Mouse (Mus musculus): ENCODE measurements around the gene Olfr726. TPM values are rescaled to one million over a fixed set of nuclear protein-coding genes. Genes with fewer than 3 reads are reported as not detected.

Olfr726 gene
- polyA plus RNA-seq (2011; ENCODE audit: insufficient read depth, insufficient read length, low replicate concordance, missing spikeins), result not detected in 2 replicates

DNA sequence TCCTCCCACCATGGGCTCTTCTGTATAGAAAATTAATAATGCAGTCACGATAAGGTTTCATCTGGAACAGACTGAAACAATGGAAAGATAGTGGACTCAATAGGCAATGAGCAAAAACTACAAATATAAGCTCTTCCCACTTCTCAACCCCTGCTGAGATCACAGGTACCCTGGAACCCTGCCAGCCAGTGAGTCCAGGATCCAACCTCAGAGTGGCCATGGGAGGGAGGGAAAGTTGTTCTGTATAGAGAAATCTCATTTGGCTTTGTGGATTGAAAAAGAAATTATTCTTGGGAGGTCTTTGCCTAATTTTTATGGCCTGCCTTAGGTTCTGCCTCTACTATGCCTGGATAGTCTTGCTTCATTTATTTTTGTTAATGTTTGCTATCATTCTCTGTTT is at the start of gene Olfr726:
Olfr726 (minus strand) TSS at position 101 of the 400 bp plus-strand sequence.
- 47% methylated on average over 1 of the region's 1 CpGs for WGBS
- Histone ChIP-seq H3K27ac (ENCODE audit: control insufficient read depth, insufficient read depth, low read depth, low read length, poor library complexity) (no peak within 1 kb of the TSS), H3K4me3 (replicated peaks; ENCODE audit: control insufficient read depth, low read depth, low read length) (no peak within 1 kb of the TSS), H3K4me1 (ENCODE audit: control insufficient read depth, insufficient read depth, low read length) (no peaks in the 10 kb centered on the region)
- TF ChIP-seq CTCF (IDR thresholded peaks at IDR 0.05; ENCODE audit: control insufficient read depth, insufficient read depth, low read length) (no peak), POLR2A (IDR thresholded peaks at IDR 0.05; ENCODE audit: borderline replicate concordance, control insufficient read depth, low read depth, low read length) (no peak)

DNA sequence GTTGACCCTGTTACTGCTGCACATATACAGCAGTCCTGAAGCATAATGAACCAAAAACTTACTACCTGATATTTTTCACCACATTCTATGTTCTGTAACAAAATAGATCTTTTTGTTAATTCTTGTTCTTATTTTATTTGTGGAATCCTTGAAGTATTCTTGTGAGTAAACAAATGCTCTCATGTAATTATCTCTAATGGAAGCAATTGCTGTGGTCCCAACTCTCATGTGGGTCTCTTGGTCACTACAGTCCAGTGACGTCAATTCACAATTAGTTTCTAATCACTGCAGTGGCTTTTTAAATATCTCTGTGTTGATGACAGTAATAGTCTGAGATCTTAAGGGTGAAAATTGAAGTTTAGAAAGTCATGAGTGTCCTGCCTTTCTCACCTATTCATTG is 32.1 kb upstream of the Olfr726 start, which contains the start of gene Olfr727:
Olfr727 (plus strand) TSS at position 301 of the 400 bp plus-strand sequence.
- Histone ChIP-seq H3K27ac (ENCODE audit: control insufficient read depth, insufficient read depth, low read depth, low read length, poor library complexity) (no peak within 1 kb of the TSS), H3K4me3 (replicated peaks; ENCODE audit: control insufficient read depth, low read depth, low read length) (no peak within 1 kb of the TSS), H3K4me1 (ENCODE audit: control insufficient read depth, insufficient read depth, low read length) (no peaks in the 10 kb centered on the region)
- TF ChIP-seq POLR2A (IDR thresholded peaks at IDR 0.05; ENCODE audit: borderline replicate concordance, control insufficient read depth, low read depth, low read length), result no peak
- TF ChIP-seq CTCF (IDR thresholded peaks at IDR 0.05; ENCODE audit: control insufficient read depth, insufficient read depth, low read length), result no peak
- WGBS, result 84% methylated on average over 1 of the region's 1 CpGs

- WGBS, result 0% methylated on average over 4 of the region's 4 CpGs
- Histone ChIP-seq H3K27ac (ENCODE audit: control insufficient read depth, insufficient read depth, low read depth, low read length, poor library complexity) (no peak overlapping the region), H3K4me3 (replicated peaks; ENCODE audit: control insufficient read depth, low read depth, low read length) (no peak overlapping the region), H3K4me1 (ENCODE audit: control insufficient read depth, insufficient read depth, low read length) (no peaks in the 10 kb centered on the region)
- TF ChIP-seq CTCF (IDR thresholded peaks at IDR 0.05; ENCODE audit: control insufficient read depth, insufficient read depth, low read length) (no peak), POLR2A (IDR thresholded peaks at IDR 0.05; ENCODE audit: borderline replicate concordance, control insufficient read depth, low read depth, low read length) (no peak)
These were observed 28.0 kb downstream of the Olfr726 start for GRCm38 (mm10) chr14:50062733-50063104.

DNA sequence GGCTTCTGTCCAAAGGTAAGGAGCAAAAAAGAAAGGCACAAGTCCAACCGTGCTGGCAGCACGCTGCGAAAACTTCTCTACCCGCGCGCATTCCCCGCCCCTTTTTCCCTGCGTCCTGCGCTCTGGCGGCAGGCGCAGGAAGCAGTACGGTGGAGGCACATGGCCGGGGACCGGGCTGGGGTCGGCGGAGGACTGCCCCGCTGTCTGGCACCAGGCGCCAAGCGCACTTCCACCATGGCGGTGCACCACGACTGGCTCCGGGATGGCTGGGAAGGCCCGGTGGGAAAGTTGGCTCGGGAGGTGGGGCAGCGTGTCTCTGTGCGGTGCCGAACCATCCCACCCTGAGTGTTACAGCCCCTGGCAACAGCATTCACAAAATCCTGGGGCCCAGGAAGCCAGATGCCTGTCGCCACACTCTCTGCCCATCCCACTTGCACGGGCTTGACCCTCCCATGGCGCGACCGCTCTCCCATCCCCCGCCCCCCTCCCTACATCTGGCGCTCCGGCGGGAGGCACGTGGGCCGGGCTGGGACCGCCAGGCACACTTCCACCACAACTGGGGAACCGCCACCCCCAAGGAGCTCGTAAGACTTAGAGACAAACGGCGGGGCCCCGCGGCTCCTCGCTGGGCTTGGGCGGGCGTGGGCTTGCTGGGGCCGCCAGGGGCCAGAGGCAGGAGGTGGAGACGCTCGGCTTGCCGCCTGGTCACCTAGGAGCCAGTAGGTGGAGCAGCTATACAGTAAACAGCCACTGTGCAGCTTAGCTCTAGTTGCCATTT is 28.6 kb downstream of the Olfr726 start:
- no peak overlapping the region; the same call in 1 of the 2 replicates for H3K27ac ChIP-seq (ENCODE audit: control insufficient read depth, insufficient read depth, low read depth, low read length, poor library complexity)
- WGBS, result 2% methylated on average over 50 of the region's 52 CpGs
- TF ChIP-seq POLR2A (IDR thresholded peaks at IDR 0.05; ENCODE audit: borderline replicate concordance, control insufficient read depth, low read depth, low read length), result no peak
- TF ChIP-seq CTCF (IDR thresholded peaks at IDR 0.05; ENCODE audit: control insufficient read depth, insufficient read depth, low read length), result no peak

GRCm38 (mm10) chr14:50061590-50061954 is 29.2 kb downstream of the Olfr726 start:
- under 1% methylated on average over 13 of the region's 13 CpGs for WGBS
- H3K27ac ChIP-seq (ENCODE audit: control insufficient read depth, insufficient read depth, low read depth, low read length, poor library complexity), result no peak overlapping the region
- peak overlapping the region; percentile 68 for H3K4me3 ChIP-seq (replicated peaks; ENCODE audit: control insufficient read depth, low read depth, low read length)
- TF ChIP-seq POLR2A (IDR thresholded peaks at IDR 0.05; ENCODE audit: borderline replicate concordance, control insufficient read depth, low read depth, low read length), result no peak
- TF ChIP-seq CTCF (IDR thresholded peaks at IDR 0.05; ENCODE audit: control insufficient read depth, insufficient read depth, low read length), result no peak
- no peaks in the 10 kb centered on the region for H3K4me1 ChIP-seq (ENCODE audit: control insufficient read depth, insufficient read depth, low read length)

More for the DNA sequence above, 28.6 kb downstream of the Olfr726 start:
- Histone ChIP-seq H3K4me3 (replicated peaks; ENCODE audit: control insufficient read depth, low read depth, low read length) (peak overlapping the region; percentile 68), H3K4me1 (ENCODE audit: control insufficient read depth, insufficient read depth, low read length) (no peaks in the 10 kb centered on the region)

DNA sequence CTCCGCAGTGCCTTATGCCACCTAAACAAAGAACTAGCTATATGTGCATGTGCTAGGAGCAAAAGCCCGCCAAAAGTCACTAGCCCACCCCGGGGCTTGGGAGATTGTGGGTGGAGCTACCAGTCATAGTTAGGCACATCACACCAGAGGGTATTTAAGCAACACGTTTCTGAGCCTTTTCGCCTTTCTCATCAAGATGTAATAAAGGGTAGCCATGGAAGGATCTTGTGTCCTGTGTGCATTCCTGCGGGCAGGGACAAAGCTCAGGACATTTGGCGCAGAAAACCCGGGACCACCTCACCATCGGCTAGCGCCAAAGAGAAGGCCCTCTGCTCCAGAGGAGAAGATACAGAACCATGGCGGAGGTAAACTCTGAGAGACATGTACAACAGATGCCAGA is 29.6 kb downstream of the Olfr726 start:
- no peak overlapping the region for H3K27ac ChIP-seq (ENCODE audit: control insufficient read depth, insufficient read depth, low read depth, low read length, poor library complexity)
- WGBS, result 11% methylated on average over 11 of the region's 11 CpGs
- peak overlapping the region; percentile 18 for H3K4me3 ChIP-seq (replicated peaks; ENCODE audit: control insufficient read depth, low read depth, low read length)
- H3K4me1 ChIP-seq (ENCODE audit: control insufficient read depth, insufficient read depth, low read length), result no peaks in the 10 kb centered on the region
- TF ChIP-seq POLR2A (IDR thresholded peaks at IDR 0.05; ENCODE audit: borderline replicate concordance, control insufficient read depth, low read depth, low read length) (no peak), CTCF (IDR thresholded peaks at IDR 0.05; ENCODE audit: control insufficient read depth, insufficient read depth, low read length) (no peak)

DNA sequence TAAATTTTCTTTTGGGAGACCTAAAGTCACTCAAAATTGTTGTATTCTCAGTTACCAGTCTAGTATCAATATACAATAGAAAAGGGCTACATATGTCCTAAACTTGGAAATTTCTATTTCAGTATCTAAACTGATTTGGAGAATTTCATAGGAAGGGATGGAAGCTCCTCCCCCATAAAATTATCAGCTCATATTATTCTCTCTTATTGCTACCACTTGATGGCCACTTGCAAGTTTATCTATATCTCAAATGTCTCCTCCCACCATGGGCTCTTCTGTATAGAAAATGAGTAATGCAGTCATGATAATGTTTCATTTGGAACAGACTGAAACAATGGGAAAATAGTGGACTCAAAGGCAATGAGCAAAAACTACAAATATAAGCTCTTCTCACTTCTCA is 50.5 kb downstream of the Olfr726 start, which contains the start of gene Olfr725:
Olfr725 (minus strand) TSS at position 101 of the 400 bp plus-strand sequence.
- TF ChIP-seq POLR2A (IDR thresholded peaks at IDR 0.05; ENCODE audit: borderline replicate concordance, control insufficient read depth, low read depth, low read length) (no peak), CTCF (IDR thresholded peaks at IDR 0.05; ENCODE audit: control insufficient read depth, insufficient read depth, low read length) (no peak)
- no peak within 1 kb of the TSS for H3K4me3 ChIP-seq (replicated peaks; ENCODE audit: control insufficient read depth, low read depth, low read length)
- no peaks in the 10 kb centered on the region for H3K4me1 ChIP-seq (ENCODE audit: control insufficient read depth, insufficient read depth, low read length)
- no peak within 1 kb of the TSS for H3K27ac ChIP-seq (ENCODE audit: control insufficient read depth, insufficient read depth, low read depth, low read length, poor library complexity)

Other genes with a start within 250 kb of the Olfr726 start
- not detected in 2 replicates for gene Olfr722, start 189.0 kb downstream of the Olfr726 start, polyA plus RNA-seq (2011; ENCODE audit: insufficient read depth, insufficient read length, low replicate concordance, missing spikeins)
- gene Olfr723, start 159.2 kb downstream of the Olfr726 start, polyA plus RNA-seq (2011; ENCODE audit: insufficient read depth, insufficient read length, low replicate concordance, missing spikeins), result not detected in 2 replicates
- not detected in 2 replicates for gene Olfr724, start 127.7 kb downstream of the Olfr726 start, polyA plus RNA-seq (2011; ENCODE audit: insufficient read depth, insufficient read length, low replicate concordance, missing spikeins)
- not detected in 2 replicates for gene Olfr725, start 50.6 kb downstream of the Olfr726 start, polyA plus RNA-seq (2011; ENCODE audit: insufficient read depth, insufficient read length, low replicate concordance, missing spikeins)
- not detected in 2 replicates for gene Olfr727, start 32.2 kb upstream of the Olfr726 start, polyA plus RNA-seq (2011; ENCODE audit: insufficient read depth, insufficient read length, low replicate concordance, missing spikeins)
- gene Olfr728, start 51.7 kb upstream of the Olfr726 start, polyA plus RNA-seq (2011; ENCODE audit: insufficient read depth, insufficient read length, low replicate concordance, missing spikeins), result not detected in 2 replicates
- 0.45 TPM in 1 of 2 replicates, not detected in the other for gene Olfr729, start 62.0 kb upstream of the Olfr726 start, polyA plus RNA-seq (2011; ENCODE audit: insufficient read depth, insufficient read length, low replicate concordance, missing spikeins)
- gene Olfr730, start 97.2 kb upstream of the Olfr726 start, polyA plus RNA-seq (2011; ENCODE audit: insufficient read depth, insufficient read length, low replicate concordance, missing spikeins), result not detected in 2 replicates
- gene Olfr731, start 150.9 kb upstream of the Olfr726 start, polyA plus RNA-seq (2011; ENCODE audit: insufficient read depth, insufficient read length, low replicate concordance, missing spikeins), result not detected in 2 replicates
- gene Olfr732, start 193.3 kb upstream of the Olfr726 start, polyA plus RNA-seq (2011; ENCODE audit: insufficient read depth, insufficient read length, low replicate concordance, missing spikeins), result not detected in 2 replicates
- gene Olfr733, start 210.6 kb upstream of the Olfr726 start, polyA plus RNA-seq (2011; ENCODE audit: insufficient read depth, insufficient read length, low replicate concordance, missing spikeins), result not detected in 2 replicates
- not detected in 2 replicates for gene Olfr734, start 235.8 kb upstream of the Olfr726 start, polyA plus RNA-seq (2011; ENCODE audit: insufficient read depth, insufficient read length, low replicate concordance, missing spikeins)